Mouse (Mus musculus) stomach, postnatal 0 days (tissue): ENCODE results near the gene Aldh16a1. TPM values are rescaled to one million over a fixed set of nuclear protein-coding genes. Genes with fewer than 3 reads are reported as not detected.

ENCODE experiments used
- ATAC-seq: fragments of 200-750 bp; cut with Nextera tagmentation; 2 replicates; pipeline ENCODE4 v1.8.0; 2017; ENCODE audit not compliant: low FRiP score, low TSS enrichment
- DNase-seq: peaks from one replicate; pipeline ENCODE4 v3.0.0-alpha.2; 2016; ENCODE audit warnings: low spot score
- H3K27ac ChIP-seq: fragments of 300-500 bp; sonication (generic); replicated peaks from 2 replicates; pipeline ENCODE4 v1.5.1; 2014; ENCODE audit warnings: mild to moderate bottlenecking, control low read depth
- H3K27me3 ChIP-seq: fragments of 300-500 bp; sonication (generic); 2 replicates; pipeline ENCODE4 v1.6.1; 2014; ENCODE audit warnings: low read length; ENCODE audit not compliant: control insufficient read depth, insufficient read depth
- H3K36me3 ChIP-seq: fragments of 300-500 bp; sonication (generic); 2 replicates; pipeline ENCODE4 v1.6.1; 2014; ENCODE audit warnings: low read length, mixed read lengths; ENCODE audit not compliant: control insufficient read depth, insufficient read depth
- H3K4me1 ChIP-seq: fragments of 300-500 bp; sonication (generic); replicated peaks from 2 replicates; pipeline ENCODE4 v1.6.1; 2014; ENCODE audit warnings: antibody characterized with exemption; ENCODE audit not compliant: control insufficient read depth, insufficient read depth
- H3K4me2 ChIP-seq: fragments of 300-500 bp; sonication (generic); replicated peaks from 2 replicates; pipeline ENCODE4 v1.6.1; 2014; ENCODE audit warnings: low read depth, mild to moderate bottlenecking, control low read depth, moderate library complexity
- H3K4me3 ChIP-seq: fragments of 300-500 bp; sonication (generic); 2 replicates; pipeline ENCODE4 v1.5.1; 2014; ENCODE audit warnings: low read depth, low read length, control low read depth
- H3K9ac ChIP-seq: fragments of 300-500 bp; sonication (generic); 2 replicates; pipeline ENCODE4 v1.6.1; 2014; ENCODE audit warnings: mild to moderate bottlenecking, low read length, control low read depth, mixed read lengths
- H3K9me3 ChIP-seq: fragments of 300-500 bp; sonication (generic); 2 replicates; pipeline ENCODE4 v1.6.1; 2016; ENCODE audit warnings: low read length; ENCODE audit not compliant: control insufficient read depth
- CTCF ChIP-seq: IDR thresholded peaks from 2 replicates; pipeline ENCODE4 v1.5.1; 2016; ENCODE audit warnings: antibody characterized with exemption, low read depth, mild to moderate bottlenecking, moderate library complexity
- EP300 ChIP-seq: optimal IDR thresholded peaks from 2 replicates; pipeline ENCODE3; 2016; ENCODE audit warnings: antibody characterized with exemption
- WGBS: fragments of 180-500 bp; shearing (Covaris S2); extraction: QIAGEN DNeasy Blood & Tissue Kit; methylation state at CpG from one replicate; pipeline ENCODE4 v1.1.7; 2014; 5-methylcytosine and 5-hydroxymethylcytosine counted together
- polyA plus RNA-seq: library from polyadenylated mRNA; unstranded; fragments of >200 nt; fragmentation: Nextera tagmentation; extraction: Ambion mirVana; gene quantifications from 2 replicates; pipeline ENCODE4 v1.2.1, GENCODE M21; 2015

Aldh16a1 gene
- polyA plus RNA-seq, 1 experiment from 2014 or later, result 24.6 TPM

DNA sequence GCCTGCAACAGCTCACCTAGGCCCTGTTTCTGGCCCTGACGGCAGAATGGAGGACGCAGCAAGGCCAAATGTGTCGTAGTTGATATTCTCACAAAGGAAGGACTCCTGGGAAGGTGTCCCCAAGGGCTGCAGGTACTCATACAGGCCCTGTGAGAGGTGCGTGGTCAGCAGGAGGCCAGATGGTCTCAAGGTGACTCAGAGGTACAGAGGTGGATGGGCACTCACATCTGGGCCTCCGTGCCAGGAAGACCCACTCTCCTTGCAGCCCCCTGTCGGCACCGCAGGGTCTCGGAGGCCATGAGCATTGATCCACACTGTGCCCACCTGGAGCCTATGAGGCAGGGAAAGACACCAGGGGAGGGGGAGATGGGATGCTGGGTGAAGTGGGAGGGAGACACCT, 8.9 kb downstream of the Aldh16a1 start:
- no peaks in the 10 kb centered on the region for H3K27me3 ChIP-seq
- TF ChIP-seq EP300, result no peak
- TF ChIP-seq CTCF, result no peak
- no peak overlapping the region for H3K4me3 ChIP-seq
- H3K27ac ChIP-seq, result no peak overlapping the region
- ATAC-seq (no peak), DNase-seq (no peak)
- H3K9ac ChIP-seq, result no peak overlapping the region
- H3K9me3 ChIP-seq, result no peaks in the 10 kb centered on the region
- WGBS, result 94% methylated on average over 8 of the region's 8 CpGs
- no peak overlapping the region for H3K4me2 ChIP-seq
- H3K4me1 ChIP-seq, result 0 out of 2 replicates have a peak, but pooled peaks cover 2% of the 10 kb centered on the region
- H3K36me3 ChIP-seq, result peaks cover 6% of the 10 kb centered on the region

DNA sequence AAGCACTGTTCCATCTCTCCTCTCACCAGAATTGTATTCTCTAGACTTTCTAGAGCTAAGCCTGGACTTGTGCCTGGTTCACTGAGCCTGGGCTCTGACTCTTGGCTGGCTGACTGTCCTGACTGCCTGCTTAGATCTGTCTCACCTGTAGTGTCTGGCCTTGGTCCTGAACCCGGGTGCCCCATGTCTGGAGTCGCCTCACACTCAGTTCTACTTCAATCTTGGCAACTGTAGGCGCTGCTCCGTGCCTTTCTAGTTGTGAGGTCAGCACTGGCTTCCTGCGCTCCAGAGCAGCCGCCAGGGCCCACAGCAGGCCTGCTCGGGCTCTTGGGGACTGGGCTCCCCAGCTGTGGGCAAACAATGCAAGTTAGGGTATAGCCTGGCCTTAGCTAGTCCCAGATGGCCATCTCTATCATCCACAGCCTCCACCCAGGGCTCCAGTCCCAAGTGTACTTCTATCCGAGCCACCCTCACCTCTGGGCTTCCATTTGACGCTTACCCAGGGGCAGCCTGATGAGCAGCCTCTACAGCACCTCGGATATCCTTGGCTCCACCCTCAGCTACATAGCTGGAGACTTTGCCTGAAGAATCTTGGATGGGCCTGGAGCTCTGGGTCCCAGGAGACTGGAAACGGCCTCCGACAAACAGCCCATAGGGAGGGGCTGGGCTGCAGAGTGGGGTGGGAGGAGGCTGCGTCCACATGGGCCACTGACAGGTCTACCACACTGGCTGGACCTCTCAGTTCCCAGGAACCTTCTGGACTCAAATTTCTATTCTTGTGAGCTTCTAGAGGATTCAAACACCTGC, 9.8 kb downstream of the Aldh16a1 start:
- no peaks in the 10 kb centered on the region for H3K9me3 ChIP-seq
- no peak overlapping the region for H3K4me2 ChIP-seq
- peaks cover 6% of the 10 kb centered on the region for H3K36me3 ChIP-seq
- H3K9ac ChIP-seq, result no peak overlapping the region
- ATAC-seq, result no peak; the same call in 1 of the 2 replicates
- H3K27ac ChIP-seq, result 0 out of 2 replicates have a peak overlapping the region, but pooled peaks have one; percentile 8
- DNase-seq, result no peak
- no peaks in the 10 kb centered on the region for H3K27me3 ChIP-seq
- WGBS, result 75% methylated on average over 13 of the region's 13 CpGs
- no peak for TF ChIP-seq CTCF
- TF ChIP-seq EP300, result no peak
- H3K4me1 ChIP-seq, result 0 out of 2 replicates have a peak, but pooled peaks cover 2% of the 10 kb centered on the region
- H3K4me3 ChIP-seq, result no peak overlapping the region

DNA sequence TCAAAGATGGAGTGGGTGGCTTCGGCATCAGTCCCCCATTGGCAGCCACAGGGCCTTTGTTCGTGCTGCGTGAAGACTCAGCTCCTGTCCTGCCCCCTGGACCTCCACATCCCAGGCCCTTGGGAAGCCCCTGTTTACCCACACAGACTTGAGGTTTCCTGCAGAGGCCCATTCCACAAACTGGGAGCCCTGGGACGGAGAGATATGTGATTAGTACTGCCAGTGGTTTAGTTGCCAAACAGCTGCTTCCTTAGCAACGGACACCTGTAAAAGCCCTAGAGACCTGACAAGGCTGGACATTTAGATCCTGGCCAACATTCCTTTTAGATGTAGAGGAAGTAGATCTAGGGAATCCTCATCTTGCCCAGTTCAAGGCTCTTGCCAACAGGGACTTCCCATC, 12.5 kb downstream of the Aldh16a1 start:
- H3K27ac ChIP-seq, result no peak overlapping the region
- H3K36me3 ChIP-seq, result peaks cover 6% of the 10 kb centered on the region
- ATAC-seq (no peak), DNase-seq (no peak)
- H3K27me3 ChIP-seq, result no peaks in the 10 kb centered on the region
- H3K4me1 ChIP-seq, result no peaks in the 10 kb centered on the region
- no peak overlapping the region for H3K4me3 ChIP-seq
- no peak overlapping the region for H3K4me2 ChIP-seq
- TF ChIP-seq CTCF (no peak), EP300 (no peak)
- H3K9me3 ChIP-seq, result no peaks in the 10 kb centered on the region
- WGBS, result 92% methylated on average over 5 of the region's 5 CpGs
- no peak overlapping the region for H3K9ac ChIP-seq

DNA sequence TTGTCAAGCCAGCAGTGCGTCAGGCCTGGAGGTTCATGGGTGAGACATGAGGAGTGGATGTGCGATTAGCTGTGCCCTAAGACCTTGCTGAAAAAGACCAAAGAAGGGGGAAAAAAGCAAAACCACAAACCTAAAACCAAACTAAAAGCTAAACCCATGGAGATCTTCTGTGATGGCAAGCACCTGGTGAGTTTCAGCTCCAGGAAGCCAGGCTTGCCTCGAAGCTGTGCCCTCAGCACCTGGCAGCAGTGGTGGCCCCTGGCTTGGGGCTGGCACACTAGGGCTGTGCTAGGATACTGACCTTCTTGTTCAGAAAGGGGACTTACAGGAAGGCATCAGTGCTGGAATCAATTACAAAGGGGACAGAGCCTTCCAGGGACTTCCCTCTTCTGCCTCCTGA, 13.1 kb downstream of the Aldh16a1 start:
- Histone ChIP-seq H3K36me3 (peaks cover 4% of the 10 kb centered on the region), H3K4me1 (no peaks in the 10 kb centered on the region), H3K4me2 (no peak overlapping the region), H3K9me3 (no peaks in the 10 kb centered on the region), H3K9ac (no peak overlapping the region), H3K27me3 (no peaks in the 10 kb centered on the region), H3K27ac (no peak overlapping the region), H3K4me3 (no peak overlapping the region)
- DNase-seq, result no peak
- WGBS, result 89% methylated on average over 3 of the region's 3 CpGs
- no peak for ATAC-seq
- TF ChIP-seq EP300, result no peak
- no peak for TF ChIP-seq CTCF

DNA sequence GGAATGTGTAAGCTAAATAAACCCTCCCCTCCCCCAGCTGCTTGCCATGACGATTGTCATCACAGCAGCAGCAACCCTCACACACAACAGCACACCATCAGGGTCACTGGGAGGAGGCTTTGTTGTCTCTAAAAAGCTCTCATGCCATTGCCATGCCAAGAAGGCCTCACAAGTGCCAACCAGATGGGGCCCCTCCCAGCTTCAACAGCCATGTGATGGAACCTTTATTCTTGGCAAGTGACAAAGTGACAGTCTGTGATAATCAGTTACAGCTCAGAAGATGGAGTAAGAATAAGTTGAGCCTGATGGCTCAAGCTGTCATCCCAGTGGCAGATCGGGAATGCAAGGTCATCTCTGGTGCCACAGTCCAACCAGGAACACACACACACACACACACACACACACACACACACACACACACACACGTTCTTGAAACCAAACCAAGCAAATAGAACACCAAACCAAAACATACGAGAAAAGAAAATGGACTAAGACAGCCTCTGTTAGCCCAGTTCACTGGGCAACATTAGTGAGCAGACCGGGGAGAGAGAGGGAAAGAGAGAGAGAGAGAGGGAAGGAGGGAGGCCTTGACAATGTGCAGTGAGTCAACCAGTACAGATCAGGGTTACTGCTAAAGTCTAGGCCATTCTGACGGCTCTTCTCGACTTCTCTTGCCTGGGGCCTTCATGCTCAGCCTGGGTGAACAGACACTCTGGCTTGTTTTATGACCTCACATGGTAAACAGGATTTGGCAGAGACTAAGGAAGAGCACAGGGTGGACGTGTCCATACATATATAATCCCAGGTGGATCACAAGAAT, 14.3 kb downstream of the Aldh16a1 start:
- Histone ChIP-seq H3K4me3 (no peak overlapping the region), H3K4me2 (no peak overlapping the region), H3K27ac (no peak overlapping the region), H3K4me1 (no peaks in the 10 kb centered on the region), H3K9ac (no peak overlapping the region), H3K27me3 (no peaks in the 10 kb centered on the region), H3K9me3 (no peaks in the 10 kb centered on the region), H3K36me3 (peaks cover 4% of the 10 kb centered on the region)
- no peak for DNase-seq
- WGBS, result 65% methylated on average over 8 of the region's 8 CpGs
- TF ChIP-seq CTCF, result no peak
- no peak for TF ChIP-seq EP300
- ATAC-seq, result no peak

DNA sequence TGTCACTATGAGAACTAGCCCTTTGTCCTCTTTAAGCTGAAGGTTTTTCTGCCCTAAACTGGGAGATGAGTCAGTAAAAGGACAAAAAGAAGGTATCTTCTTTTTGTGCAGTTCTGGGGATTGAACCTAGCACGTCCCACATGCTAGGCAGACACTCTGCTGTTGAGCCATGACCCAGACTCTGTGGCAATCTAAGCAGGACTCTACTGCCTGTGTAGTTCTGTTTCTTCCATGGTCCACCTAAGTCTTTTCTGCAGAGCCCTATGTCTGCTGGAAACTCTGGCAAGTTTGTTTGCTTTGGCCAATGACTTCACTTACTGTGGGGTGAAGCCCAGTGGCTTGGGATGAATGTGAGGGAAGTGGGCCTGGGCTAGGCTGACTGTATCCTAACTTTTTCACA, 16.0 kb downstream of the Aldh16a1 start:
- Histone ChIP-seq H3K4me1 (no peaks in the 10 kb centered on the region), H3K27ac (no peak overlapping the region), H3K4me2 (no peak overlapping the region), H3K9ac (no peak overlapping the region), H3K4me3 (no peak overlapping the region), H3K9me3 (no peaks in the 10 kb centered on the region), H3K27me3 (no peaks in the 10 kb centered on the region), H3K36me3 (no peaks in the 10 kb centered on the region)
- TF ChIP-seq EP300 (no peak), CTCF (no peak)
- DNase-seq (no peak), ATAC-seq (no peak)
- WGBS, result 92% methylated on average over 1 of the region's 1 CpGs
